Mouse (Mus musculus) frontal cortex, postnatal 25 days (tissue): ENCODE measurements at regions not wholly inside any gene's neighbourhood (a gene's known extent, or its start where the extent isn't known, plus 50 kb on each side); places are given as distances from the start of the nearest gene placed in this dataset.

Experiments
- DNase-seq, 2 experiments: peaks; one replicate each; pipeline ENCODE4 v3.0.0; 2022; ENCODE audit warnings: low spot score in 2 of 2

GRCm38 (mm10) chr1:166807163-166807945, 125.7 kb upstream of the Fmo9 start:
- DNase-seq = no peak

DNA sequence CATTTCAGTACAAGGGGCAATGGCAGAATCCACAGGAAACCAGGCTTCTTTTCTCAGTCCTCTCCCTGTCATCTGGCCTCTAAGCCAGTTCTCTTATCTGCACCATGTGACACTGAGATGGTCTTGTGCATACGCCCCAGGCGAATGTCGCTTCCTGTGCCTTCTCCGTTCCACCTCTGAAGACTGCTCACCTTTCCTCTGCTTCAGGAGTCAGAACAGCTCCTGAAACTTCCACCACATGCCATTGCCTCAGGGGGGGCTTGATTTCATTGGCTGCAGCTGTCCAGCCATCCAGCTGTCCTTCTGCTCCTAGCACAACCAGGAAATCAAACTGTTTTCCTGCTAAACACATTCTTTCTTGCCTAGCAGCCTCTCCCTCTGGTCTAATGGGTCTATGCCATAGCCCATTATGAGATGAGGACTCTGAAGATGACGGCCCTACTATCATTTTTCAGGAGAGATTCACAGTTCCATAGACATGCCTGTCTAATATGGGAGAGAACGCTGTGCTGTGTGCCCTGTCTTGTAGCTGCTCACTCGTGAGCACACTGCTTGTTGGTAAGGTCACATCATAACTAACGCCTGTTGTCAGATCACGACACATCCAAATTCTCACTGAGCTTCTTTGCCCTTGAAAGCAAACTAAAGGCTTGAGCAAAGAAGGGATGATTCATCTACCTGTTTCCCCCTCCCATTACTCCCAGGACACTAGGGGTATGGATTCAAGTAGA, 129.9 kb upstream of the Fmo9 start:
- no peak for DNase-seq

- DNase-seq = no peak
These were observed 130.4 kb upstream of the Fmo9 start for GRCm38 (mm10) chr1:166812072-166812461.

- no peak for DNase-seq
These were observed 131.3 kb upstream of the Fmo9 start for GRCm38 (mm10) chr1:166812920-166813439.

GRCm38 (mm10) chr1:166817927-166818326, 136.3 kb upstream of the Fmo9 start:
- DNase-seq = no peak

DNA sequence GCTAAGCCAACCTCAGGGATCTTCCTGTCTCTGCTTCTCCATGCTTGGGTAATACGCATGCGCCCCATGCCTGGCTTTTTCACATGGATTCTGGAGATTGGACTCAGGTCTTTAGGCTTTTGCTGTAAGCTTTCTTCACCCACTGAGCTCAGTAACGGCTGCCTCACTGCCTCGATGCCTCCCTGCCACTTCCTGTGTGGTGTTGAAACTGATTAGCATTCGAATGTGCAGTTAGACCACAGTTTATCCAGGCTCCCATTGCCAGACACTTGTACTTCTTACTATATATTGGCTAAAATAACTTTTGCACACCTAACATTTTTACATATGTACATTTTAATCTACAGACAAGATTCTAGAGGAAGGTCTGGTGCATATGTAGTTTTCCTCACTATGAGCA, 137.0 kb upstream of the Fmo9 start:
- DNase-seq = no peak

GRCm38 (mm10) chr1:166819420-166819819, 137.8 kb upstream of the Fmo9 start:
- DNase-seq = no peak

- no peak for DNase-seq
These were observed 138.4 kb upstream of the Fmo9 start for GRCm38 (mm10) chr1:166820050-166820449.

DNA sequence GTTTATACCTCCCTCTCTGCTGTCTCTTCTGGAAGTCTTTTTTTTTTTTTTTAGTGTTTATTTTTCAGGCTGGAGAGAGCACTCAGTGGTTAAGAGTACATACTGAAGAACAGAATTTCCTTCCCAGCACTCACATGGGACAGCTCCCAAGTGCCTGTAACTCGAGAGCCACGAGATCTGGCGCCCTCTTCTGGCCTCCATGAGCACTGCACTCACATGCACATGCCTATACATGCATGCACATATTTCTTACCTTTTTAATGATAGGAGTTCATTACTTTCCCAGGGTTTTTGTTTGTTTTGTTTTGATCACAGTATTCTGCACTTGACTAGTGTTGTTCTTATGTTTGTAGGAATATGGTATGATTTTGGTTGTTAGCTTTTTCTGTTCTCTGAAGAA, 139.5 kb upstream of the Fmo9 start:
- no peak for DNase-seq

DNA sequence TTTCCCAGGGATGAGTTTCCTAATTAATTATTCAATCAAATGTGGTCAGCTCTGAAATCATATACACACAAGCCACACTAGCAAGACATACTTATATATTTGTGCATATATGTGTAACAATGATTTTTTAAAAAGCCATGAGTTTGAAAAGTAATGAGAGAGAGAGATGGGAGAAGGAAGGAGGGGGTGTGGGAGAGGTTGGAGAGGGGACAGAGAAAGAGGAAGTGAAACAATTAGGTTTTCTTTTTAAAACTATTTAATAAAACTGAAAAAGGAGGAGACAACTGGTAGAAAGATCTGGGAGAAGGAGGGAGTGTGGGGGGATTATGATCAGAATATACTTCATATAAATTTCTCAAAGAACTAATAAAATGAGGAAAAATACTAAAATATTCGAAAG, 155.7 kb upstream of the Fmo9 start:
- DNase-seq = no peak

- no peak for DNase-seq
These were observed 158.2 kb upstream of the Fmo9 start for GRCm38 (mm10) chr1:166839833-166840232.

DNA sequence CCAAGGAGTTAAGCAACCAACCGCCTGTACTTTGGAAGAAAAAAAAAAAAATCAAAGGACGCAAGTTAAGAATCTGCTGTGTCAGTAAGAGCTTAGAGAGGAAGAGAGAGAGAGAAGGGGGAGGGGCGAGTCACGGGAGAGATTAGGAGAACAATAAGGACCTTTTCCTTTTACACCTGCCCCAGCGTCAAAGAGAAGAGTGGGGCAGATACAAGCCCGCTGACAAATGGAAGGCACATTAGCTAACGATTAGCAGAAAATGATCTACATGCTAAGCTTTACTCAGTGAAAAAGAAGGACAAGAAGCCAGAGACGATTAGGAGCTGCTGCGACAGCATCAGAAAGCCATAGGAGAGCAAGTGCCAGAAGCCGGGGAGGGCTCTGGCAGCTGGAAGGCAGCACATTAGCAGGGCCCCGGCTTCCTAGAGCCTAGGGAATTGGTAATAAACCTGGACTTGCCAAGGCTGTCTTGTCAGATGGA, 157.8 kb upstream of the Fam78b start:
- DNase-seq = no peak

- no peak for DNase-seq
These were observed 154.7 kb upstream of the Fam78b start for GRCm38 (mm10) chr1:166846566-166846965.

DNA sequence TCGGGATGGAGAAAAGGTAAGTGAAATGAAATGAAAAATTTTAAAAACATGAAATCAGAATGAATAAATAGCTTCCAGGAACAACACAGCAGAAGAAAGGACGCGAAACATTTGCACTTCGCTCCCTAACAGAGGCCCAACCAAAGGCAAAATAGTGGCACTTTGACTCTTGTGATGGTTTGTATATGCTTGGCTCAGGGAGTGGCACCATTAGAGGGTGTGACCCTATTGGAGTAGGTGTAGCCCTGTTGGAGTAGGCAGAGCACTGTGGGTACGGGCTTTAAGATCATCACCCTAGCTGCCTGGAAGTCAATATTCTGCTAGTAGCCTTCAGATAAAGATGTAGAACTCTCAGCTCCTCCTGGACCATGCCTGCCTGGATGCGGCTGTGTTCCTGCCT, 154.0 kb upstream of the Fam78b start:
- no peak for DNase-seq

- DNase-seq = no peak
These were observed 153.1 kb upstream of the Fam78b start for GRCm38 (mm10) chr1:166848015-166848535.

GRCm38 (mm10) chr1:166855988-166856387, 145.2 kb upstream of the Fam78b start:
- DNase-seq = no peak

DNA sequence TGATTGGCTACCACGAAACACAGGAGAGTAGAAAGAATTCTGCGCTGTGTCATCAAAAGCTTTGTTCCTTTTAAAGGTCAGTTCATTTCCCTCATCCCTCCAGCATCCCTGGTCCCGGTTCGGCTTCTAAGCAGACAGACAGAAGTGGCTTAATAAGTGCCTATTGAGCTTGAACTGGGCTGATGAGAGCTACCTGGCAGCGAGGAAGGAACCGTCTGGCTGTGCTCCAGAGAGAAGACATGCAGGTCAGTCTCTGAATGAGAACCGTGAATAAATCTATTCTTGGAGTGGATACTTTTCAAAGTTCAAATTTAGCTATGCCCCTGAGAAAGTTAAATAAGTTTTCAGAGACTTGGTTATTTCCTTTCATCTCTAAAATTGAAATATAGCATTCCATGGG, 135.0 kb upstream of the Fam78b start:
- no peak for DNase-seq

DNA sequence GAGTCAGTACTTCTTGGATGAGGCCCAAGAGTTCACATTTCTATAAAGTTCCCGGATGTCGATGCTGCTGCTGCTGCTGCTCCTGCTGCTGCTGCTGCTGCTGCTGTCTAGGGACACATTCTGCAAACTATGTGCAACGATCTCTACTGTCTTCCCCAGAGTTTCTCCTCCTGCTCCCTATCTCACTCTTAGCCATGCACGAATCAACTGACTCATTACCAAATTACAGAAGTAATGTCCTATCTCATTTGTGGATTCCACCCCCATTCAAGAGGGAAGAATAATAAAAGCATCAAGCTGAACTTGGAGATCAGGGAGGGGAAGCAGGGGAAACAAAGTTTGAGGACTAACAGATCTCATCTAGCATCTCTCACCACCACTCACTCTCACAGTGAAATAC, 130.0 kb upstream of the Fam78b start:
- no peak for DNase-seq

- DNase-seq = no peak
These were observed 124.8 kb upstream of the Fam78b start for GRCm38 (mm10) chr1:166876452-166876851.

GRCm38 (mm10) chr1:166883215-166883614, 118.0 kb upstream of the Fam78b start:
- no peak for DNase-seq

DNA sequence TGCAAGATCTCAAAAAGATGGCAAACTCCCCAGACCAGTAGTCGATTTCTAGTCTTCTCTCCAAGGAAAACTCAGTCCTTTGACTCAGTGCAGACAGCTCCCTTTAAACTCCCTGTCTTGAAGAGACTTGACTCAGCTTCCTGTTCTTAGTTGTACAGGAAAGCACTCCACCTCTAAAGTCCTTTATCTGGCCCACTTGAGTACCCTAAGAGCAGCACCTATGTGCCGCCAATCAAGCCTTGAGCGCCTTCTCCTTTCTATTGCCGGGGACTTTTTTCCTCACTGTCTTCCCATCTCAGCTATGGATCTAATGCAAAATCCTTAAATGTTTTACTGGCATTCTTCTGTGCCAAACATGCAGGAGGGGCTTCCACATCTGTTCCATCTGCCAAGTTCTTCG, 105.3 kb upstream of the Fam78b start:
- DNase-seq = no peak

- no peak for DNase-seq
These were observed 102.5 kb upstream of the Fam78b start for GRCm38 (mm10) chr1:166898741-166899140.

- no peak for DNase-seq
These were observed 102.0 kb upstream of the Fam78b start for GRCm38 (mm10) chr1:166899238-166899637.
